Mouse (Mus musculus) CH12F3 (cell line): ENCODE results near the gene Vmn2r109.
"Not testable (repeated sequence)": the region's sequence is repeated elsewhere in the genome, so short reads cannot be mapped to it uniquely, and the experiment has no call there.

Source experiments
- in situ Hi-C: fragments of 300-500 bp; cut with MboI; formaldehyde crosslinking; loops from 2 replicates; pipeline ENCODE4 v1.14.3; 2020; ENCODE audit warnings: low sequenced_read_pairs

Gene Vmn2r109

GRCm38 (mm10) chr17:20564656-20565055 is at the start of gene Vmn2r109:
TSS of gene Vmn2r109 (minus strand) at chr17:20564756.
- in situ Hi-C loops = no loop called here

GRCm38 (mm10) chr17:20596323-20596722 is 31.8 kb upstream of the Vmn2r109 start, which contains the start of gene Vmn2r110:
TSS of gene Vmn2r110 (minus strand) at chr17:20596423.
- in situ Hi-C loops = no loop called here

- in situ Hi-C loops = not testable (repeated sequence)
Observed at GRCm38 (mm10) chr17:20508247-20508646, 56.3 kb downstream of the Vmn2r109 start.

- in situ Hi-C loops = no loop called here
Observed at GRCm38 (mm10) chr17:20497858-20498257, 66.7 kb downstream of the Vmn2r109 start, which contains the start of gene Vmn1r225. TSS of gene Vmn1r225 (plus strand) at chr17:20498158.
